Mouse (Mus musculus) WW6 (cell line): ENCODE data around the gene Fign.

Source experiments
- DNase-seq: peaks from one replicate; pipeline ENCODE4 v3.0.0-alpha.2; 2013; ENCODE audit warnings: low read depth, low spot score

The Fign gene

GRCm38 (mm10) chr2:64097937-64098617 is at the start of gene Fign:
TSS of gene Fign (minus strand) at chr2:64098038.
- DNase-seq = peak; percentile 46

GRCm38 (mm10) chr2:64133597-64133996 is 35.8 kb upstream of the Fign start:
- DNase-seq = no peak

GRCm38 (mm10) chr2:64120495-64120894 is 22.7 kb upstream of the Fign start:
- no peak for DNase-seq

GRCm38 (mm10) chr2:64116613-64117012 is 18.8 kb upstream of the Fign start:
- no peak for DNase-seq

DNA sequence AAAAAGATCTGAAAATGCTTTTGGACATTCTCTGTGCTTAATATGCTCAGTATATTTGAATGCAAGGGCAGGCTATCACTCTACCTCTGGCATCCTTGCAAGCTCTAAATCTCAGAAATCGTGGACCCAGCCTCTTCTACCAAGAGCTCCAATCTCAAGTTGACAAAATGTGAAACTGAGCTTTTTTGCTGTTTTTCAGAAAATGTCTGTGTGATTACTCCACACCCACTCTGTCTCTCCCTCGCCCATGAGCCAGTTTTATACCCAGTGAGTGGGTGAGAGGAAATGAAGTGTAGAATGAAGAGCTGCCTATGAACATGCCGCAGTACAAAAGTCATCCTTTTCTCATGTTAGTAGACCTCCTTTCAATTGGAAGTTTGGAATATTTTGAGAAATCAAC is 13.3 kb upstream of the Fign start:
- DNase-seq = no peak

- no peak for DNase-seq
These were observed 12.0 kb upstream of the Fign start for GRCm38 (mm10) chr2:64109860-64110259.

DNA sequence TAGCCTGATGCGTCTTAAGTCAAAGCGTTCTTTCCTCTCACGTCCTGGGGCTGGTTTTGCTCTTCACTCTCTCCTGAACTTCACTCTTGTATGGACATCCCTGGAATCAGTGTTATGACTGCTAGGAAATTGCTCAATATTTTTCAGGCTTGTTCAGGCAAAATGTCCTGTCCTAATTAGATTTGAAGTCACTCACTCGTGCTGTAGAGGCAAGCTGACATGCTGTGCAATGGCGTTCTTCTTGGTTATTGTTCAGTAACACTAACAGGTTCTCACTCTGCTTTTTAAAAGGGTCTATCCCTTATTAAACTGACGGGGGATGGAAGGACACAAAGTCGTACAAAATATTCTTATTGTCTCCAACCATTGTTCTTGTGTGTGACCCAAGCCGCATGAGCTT is 10.2 kb upstream of the Fign start:
- no peak for DNase-seq

DNA sequence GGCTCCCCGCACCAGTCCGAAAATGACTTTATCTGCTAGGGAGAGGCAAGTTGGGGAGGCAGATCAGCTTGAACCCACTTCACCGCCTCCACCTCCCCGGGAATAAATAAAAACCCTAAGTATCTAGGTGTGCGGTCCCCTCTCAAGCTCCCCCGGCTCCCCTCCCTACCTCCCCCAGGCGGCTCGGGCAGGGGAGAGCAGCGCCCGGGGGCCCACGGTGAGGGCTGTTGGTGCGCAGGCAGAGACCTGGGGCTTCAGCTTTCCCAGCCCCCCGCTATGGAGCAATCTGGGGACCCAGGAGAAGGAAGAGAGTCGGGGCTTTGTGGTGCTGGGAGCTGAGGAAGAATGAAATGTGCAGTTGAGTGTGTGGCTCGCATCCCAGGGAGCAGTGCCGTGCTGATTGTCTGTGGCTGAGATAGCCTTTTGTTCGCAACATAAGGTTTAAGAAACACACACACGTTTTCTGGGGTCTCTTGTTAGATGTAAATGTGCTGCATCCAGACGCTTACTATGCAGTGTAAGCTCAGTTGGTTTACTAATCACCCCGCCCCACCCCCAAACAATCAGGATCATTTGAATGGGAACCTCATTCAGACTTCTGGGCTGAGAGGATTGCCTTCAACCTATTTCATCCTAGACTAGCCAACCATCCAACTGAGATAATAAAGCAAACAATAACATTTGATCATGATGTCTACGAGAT is 931 bp upstream of the Fign start:
- peak; percentile 31 for DNase-seq

- no peak for DNase-seq
These were observed 972 bp downstream of the Fign start for GRCm38 (mm10) chr2:64096721-64097411.

DNA sequence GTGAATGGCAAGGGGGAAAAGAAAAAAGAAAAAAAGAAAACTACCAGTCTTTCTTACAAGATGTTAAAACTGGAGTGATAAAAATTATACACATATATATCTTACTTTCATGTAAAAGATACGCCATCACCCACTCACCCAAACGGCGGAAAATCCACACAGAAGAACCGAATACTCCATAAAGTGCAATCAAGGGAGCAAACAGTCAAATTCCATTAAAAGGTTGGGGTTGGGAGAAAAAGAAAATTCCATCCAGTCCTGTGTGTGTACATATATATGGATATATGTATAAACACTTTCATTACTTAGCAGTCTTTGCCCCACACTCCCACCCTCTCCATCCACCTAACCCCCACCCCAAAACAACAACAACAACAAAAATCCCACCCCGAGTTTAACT is 1.7 kb downstream of the Fign start:
- no peak for DNase-seq

- no peak for DNase-seq
These were observed 2.3 kb downstream of the Fign start for GRCm38 (mm10) chr2:64095561-64095960.

GRCm38 (mm10) chr2:64093087-64093486 is 4.8 kb downstream of the Fign start:
- no peak for DNase-seq

- no peak for DNase-seq
These were observed 13.9 kb downstream of the Fign start for GRCm38 (mm10) chr2:64083853-64084427.

GRCm38 (mm10) chr2:64079765-64080164 is 18.1 kb downstream of the Fign start:
- DNase-seq = no peak

- DNase-seq = no peak
These were observed 19.3 kb downstream of the Fign start for GRCm38 (mm10) chr2:64078551-64078950.

- no peak for DNase-seq
These were observed 20.0 kb downstream of the Fign start for GRCm38 (mm10) chr2:64077846-64078245.

GRCm38 (mm10) chr2:64075873-64076272 is 22.0 kb downstream of the Fign start:
- DNase-seq = no peak

DNA sequence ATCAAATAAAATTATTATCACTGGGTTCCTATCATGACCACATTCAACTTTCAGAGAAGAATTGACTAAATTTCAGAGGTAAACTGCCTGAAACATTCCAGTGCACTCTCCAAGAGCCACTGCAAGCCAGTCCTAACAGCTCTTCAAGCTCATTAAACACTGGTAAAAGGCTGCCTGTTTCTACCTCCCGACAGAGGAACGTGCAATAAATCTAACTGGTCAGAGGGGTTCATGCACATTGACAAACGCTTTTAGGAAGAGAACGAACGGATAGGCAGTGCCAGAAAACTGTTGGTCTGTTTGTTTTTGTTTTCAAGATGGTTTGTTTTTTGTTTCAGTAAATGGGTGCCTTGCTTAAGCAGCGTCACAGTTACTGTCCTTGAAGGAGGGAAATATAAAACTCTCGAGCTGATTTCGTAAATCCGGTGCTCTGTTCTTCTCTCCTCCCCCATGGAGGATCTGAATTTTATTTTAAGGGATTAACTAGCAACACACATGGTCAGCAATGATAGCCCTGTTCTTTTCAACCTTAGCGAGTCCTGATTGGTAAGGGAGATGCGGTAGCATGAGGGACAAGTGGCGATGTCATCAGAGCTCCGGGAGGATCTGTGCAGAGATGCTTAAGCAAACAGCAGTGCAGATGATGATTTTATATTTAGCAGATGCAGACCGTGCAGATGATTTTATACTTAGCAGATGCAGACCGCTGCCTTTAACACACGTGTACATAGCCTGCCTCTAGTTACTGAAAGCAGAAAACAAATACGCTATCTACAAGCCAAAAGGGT is 23.0 kb downstream of the Fign start:
- DNase-seq = no peak

DNA sequence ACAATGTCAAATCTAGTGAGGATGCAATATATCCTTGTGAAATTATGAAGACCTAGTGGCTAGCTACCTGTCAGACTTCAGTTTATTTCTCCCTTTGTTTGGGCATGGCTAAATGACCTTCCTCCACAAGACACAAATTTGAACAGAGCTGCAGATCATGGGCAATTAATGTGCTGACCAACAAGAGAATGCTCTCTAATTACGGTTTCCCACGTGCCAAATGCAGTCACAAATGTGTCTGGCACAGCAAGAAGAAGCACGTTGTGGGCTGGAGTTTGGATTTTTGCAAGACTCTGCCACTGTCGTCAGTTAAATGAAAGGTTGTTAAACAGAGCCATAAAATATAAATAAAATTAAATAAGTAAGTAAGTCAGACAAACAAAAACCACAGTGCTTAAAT is 25.7 kb downstream of the Fign start:
- no peak for DNase-seq

GRCm38 (mm10) chr2:64069950-64070695 is 27.7 kb downstream of the Fign start:
- DNase-seq = no peak

DNA sequence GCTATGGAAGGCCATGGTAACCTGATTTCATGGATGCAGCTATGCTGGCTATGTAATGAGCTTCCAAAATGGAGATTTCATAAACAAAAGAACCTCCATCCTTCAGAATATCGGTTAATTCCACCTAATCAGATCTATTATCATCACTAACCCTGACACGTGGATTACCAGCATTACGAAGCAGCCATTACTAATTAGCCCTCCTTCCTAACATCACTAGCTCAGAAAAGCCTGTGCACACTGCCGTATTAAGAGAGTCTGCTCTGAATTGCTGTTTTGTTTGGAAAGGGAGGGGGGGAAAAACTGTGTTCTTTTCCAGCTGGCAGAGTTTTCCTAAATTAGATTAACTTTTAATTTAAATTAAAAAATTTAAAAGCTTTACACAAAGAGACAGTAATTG is 32.3 kb downstream of the Fign start:
- DNase-seq = no peak
